Mouse (Mus musculus) limb, embryonic 14.5 days (tissue): ENCODE data around the gene Jam2. TPM values are rescaled to one million over a fixed set of nuclear protein-coding genes. Genes with fewer than 3 reads are reported as not detected.

Source experiments
- ATAC-seq: fragments of 200-750 bp; cut with Nextera tagmentation; 2 replicates; pipeline ENCODE4 v1.8.0; 2017; ENCODE audit warnings: low read depth, moderate number of reproducible peaks, moderate TSS enrichment; ENCODE audit not compliant: low FRiP score
- DNase-seq: peaks from one replicate; pipeline ENCODE4 v3.0.0-alpha.2; 2015; ENCODE audit warnings: low spot score
- H3K27ac ChIP-seq: fragments of 300-500 bp; sonication (generic); replicated peaks from 2 replicates; pipeline ENCODE4 v1.5.1; 2014; ENCODE audit warnings: low read depth, mild to moderate bottlenecking, low read length, moderate library complexity, mixed read lengths
- H3K27me3 ChIP-seq: fragments of 300-500 bp; sonication (generic); 2 replicates; pipeline ENCODE4 v1.6.1; 2014; ENCODE audit warnings: low read length, mixed read lengths; ENCODE audit not compliant: control insufficient read depth, insufficient read depth
- H3K36me3 ChIP-seq: fragments of 300-500 bp; sonication (generic); 2 replicates; pipeline ENCODE4 v1.6.1; 2014; ENCODE audit warnings: mild to moderate bottlenecking, low read length, moderate library complexity, mixed read lengths; ENCODE audit not compliant: control insufficient read depth, insufficient read depth
- H3K4me1 ChIP-seq: fragments of 300-500 bp; sonication (generic); 2 replicates; pipeline ENCODE4 v1.6.1; 2014; ENCODE audit warnings: antibody characterized with exemption, low read length, mixed read lengths; ENCODE audit not compliant: control insufficient read depth, insufficient read depth
- H3K4me2 ChIP-seq: fragments of 300-500 bp; sonication (generic); replicated peaks from 2 replicates; pipeline ENCODE4 v1.6.1; 2014; ENCODE audit warnings: low read depth, mild to moderate bottlenecking, low read length, moderate library complexity; ENCODE audit not compliant: severe bottlenecking
- H3K4me3 ChIP-seq: fragments of 300-500 bp; sonication (generic); replicated peaks from 2 replicates; pipeline ENCODE4 v1.5.1; 2014; ENCODE audit warnings: low read length
- H3K9ac ChIP-seq: fragments of 300-500 bp; sonication (generic); 2 replicates; pipeline ENCODE4 v1.6.1; 2014; ENCODE audit warnings: mild to moderate bottlenecking, low read depth, low read length, moderate library complexity; ENCODE audit not compliant: severe bottlenecking
- H3K9me3 ChIP-seq: fragments of 300-500 bp; sonication (generic); 2 replicates; pipeline ENCODE4 v1.6.1; 2016; ENCODE audit warnings: low read length; ENCODE audit not compliant: control insufficient read depth
- POLR2A ChIP-seq: fragments of 200-500 bp; IDR thresholded peaks from 2 replicates; pipeline ENCODE4 v1.8.0; 2012; ENCODE audit warnings: inconsistent platforms, mild to moderate bottlenecking, moderate library complexity, borderline replicate concordance; ENCODE audit not compliant: insufficient read depth, insufficient read length; ENCODE audit errors: extremely low read depth
- WGBS: fragments of 180-500 bp; shearing (Covaris S2); extraction: QIAGEN DNeasy Blood & Tissue Kit; methylation state at CpG from one replicate; pipeline ENCODE4 v1.1.7; 2014; 5-methylcytosine and 5-hydroxymethylcytosine counted together
- polyA plus RNA-seq, 2 experiments: library from polyadenylated mRNA; depleted of rRNA in 1 of 2; stranded (reverse) in 1 of 2; unstranded in 1 of 2; fragments of >200 nt; fragmentation: Nextera tagmentation in 1 of 2; extraction: Ambion mirVana in 1 of 2; gene quantifications; 2 replicates each; pipeline versions ENCODE4 v1.2.1 to v1.2.3; 2012 to 2014

Jam2 gene
- polyA plus RNA-seq, 2 experiments: 8.8 to 14.6 TPM

DNA sequence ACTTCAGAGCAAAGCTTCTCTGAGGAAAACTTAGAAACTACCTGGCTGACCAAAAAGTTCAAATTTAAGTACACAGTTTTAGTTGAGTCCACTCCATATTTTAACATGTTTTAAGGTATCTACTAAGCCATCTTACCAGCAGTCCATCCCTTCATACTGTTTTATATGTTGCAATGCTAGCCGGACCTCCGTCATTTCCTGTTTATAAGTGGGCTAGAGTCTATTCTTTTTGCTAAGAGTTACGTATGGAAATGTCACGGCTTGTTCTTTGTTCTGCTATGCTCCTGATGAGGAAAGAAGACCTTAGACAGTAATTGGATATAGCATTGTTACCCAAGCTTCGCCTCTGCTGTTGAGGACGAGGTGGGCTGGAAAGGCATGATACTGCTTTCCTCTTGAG is 79.6 kb downstream of the Jam2 start:
- H3K9me3 ChIP-seq: no peaks in the 10 kb centered on the region
- TF ChIP-seq POLR2A: no peak
- H3K4me2 ChIP-seq: no peak overlapping the region
- H3K27ac ChIP-seq: no peak overlapping the region
- H3K9ac ChIP-seq: no peak overlapping the region
- no peaks in the 10 kb centered on the region for H3K4me1 ChIP-seq
- no peak for ATAC-seq
- no peak overlapping the region for H3K4me3 ChIP-seq
- H3K27me3 ChIP-seq: no peaks in the 10 kb centered on the region
- 93% methylated on average over 6 of the region's 6 CpGs for WGBS
- DNase-seq: no peak
- peaks cover 77% of the 10 kb centered on the region for H3K36me3 ChIP-seq

DNA sequence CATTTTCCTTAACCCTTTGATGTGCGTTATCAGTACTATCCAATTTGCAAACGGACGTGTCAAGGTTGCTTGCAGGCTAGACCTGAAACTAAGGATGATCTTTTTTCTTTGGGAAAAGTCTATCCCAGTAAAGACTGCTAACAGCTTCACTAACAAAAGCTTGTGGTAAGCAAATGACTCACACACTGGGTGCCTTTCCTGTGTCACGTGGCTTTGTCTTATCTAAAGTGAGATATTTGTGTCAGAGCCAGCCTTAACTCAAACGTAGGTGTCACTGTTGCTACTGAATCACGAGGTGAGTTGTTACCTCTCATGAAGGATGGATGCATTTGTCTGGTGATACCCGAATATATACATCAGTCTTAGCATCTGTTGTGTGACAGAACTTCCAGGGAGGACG is 90.7 kb downstream of the Jam2 start:
- Histone ChIP-seq H3K4me1 (no peaks in the 10 kb centered on the region), H3K36me3 (peaks cover 25% of the 10 kb centered on the region), H3K9ac (no peak overlapping the region), H3K4me2 (no peak overlapping the region), H3K27ac (no peak overlapping the region), H3K4me3 (no peak overlapping the region), H3K27me3 (no peaks in the 10 kb centered on the region), H3K9me3 (no peaks in the 10 kb centered on the region)
- no peak for TF ChIP-seq POLR2A
- 91% methylated on average over 8 of the region's 8 CpGs for WGBS
- no peak for DNase-seq
- no peak for ATAC-seq

DNA sequence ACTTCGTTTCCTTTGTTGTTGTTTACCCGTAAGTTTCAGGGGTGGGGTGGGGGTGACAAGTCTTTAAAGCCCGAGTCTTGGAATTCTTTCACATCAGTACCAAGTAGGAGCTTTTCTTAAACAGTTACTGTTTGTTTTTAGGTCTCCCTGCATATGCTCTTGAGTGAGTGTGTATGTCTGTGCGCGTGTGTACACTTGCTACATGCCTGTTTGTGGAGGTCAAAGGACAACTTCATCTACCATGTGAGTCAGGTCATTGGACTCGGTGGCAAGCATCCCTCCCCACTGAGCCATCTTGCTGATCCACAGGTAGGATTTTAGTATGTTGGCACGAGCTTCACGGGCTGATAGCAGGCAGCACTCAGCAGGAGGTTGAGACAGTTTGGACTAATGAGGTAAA is 99.9 kb downstream of the Jam2 start:
- DNase-seq: no peak
- 75% methylated on average over 8 of the region's 8 CpGs for WGBS
- no peak overlapping the region for H3K9ac ChIP-seq
- H3K4me2 ChIP-seq: no peak overlapping the region
- H3K27ac ChIP-seq: no peak overlapping the region
- no peak for ATAC-seq
- H3K9me3 ChIP-seq: no peaks in the 10 kb centered on the region
- no peaks in the 10 kb centered on the region for H3K4me1 ChIP-seq
- H3K36me3 ChIP-seq: no peaks in the 10 kb centered on the region
- H3K4me3 ChIP-seq: no peak overlapping the region
- TF ChIP-seq POLR2A: no peak
- H3K27me3 ChIP-seq: no peaks in the 10 kb centered on the region

DNA sequence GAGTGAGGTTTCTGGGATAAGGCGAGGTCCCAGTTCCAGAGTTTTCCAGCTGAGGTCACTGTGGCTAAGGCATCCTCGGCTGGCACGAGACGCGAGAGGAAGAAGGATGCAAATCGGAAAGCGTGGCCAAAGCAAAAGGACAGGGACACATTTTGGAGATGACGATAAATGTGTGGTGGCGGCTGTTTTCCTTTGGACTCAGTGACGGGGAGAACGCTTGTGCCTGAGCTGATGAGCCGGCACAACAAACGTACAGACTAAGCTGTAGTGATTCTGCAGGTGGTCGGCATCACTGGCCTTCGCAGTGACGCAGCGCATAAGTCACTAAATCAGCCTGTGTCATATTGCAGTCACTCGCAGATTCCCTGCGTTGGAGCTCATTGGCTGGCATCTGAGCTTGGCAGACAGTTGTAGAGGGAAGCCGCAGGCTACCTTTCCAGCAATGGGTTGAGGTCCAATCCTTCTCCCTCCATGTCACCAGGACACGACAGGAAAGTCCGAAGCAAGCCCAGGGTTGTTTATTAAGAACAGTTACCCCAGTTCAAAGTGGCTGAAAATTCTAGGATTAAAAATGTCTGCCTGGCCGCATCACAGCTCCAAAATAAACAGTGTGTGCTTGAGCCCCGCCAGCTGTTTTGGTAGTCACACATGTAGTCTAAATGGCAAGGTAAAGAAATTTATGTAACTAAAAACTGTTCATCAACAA is 101.2 kb downstream of the Jam2 start:
- H3K27ac ChIP-seq: no peak overlapping the region
- no peak overlapping the region for H3K4me3 ChIP-seq
- 75% methylated on average over 24 of the region's 24 CpGs for WGBS
- H3K4me2 ChIP-seq: no peak overlapping the region
- no peak for ATAC-seq
- H3K36me3 ChIP-seq: no peaks in the 10 kb centered on the region
- no peak for TF ChIP-seq POLR2A
- no peaks in the 10 kb centered on the region for H3K27me3 ChIP-seq
- no peak overlapping the region for H3K9ac ChIP-seq
- no peaks in the 10 kb centered on the region for H3K4me1 ChIP-seq
- DNase-seq: no peak
- H3K9me3 ChIP-seq: no peaks in the 10 kb centered on the region

Other genes with a start within 250 kb of the Jam2 start
- gene Mrpl39, start 38.4 kb upstream of the Jam2 start, polyA plus RNA-seq (2012; rRNA removed): 28.0 and 39.1 TPM in 2 replicates
- gene Mrpl39, start 38.4 kb upstream of the Jam2 start, polyA plus RNA-seq (2014; fragmentation: Nextera tagmentation; extraction: Ambion mirVana): 41.1 and 46.1 TPM in 2 replicates
- gene Gabpa, start 60.8 kb downstream of the Jam2 start, polyA plus RNA-seq (2012; rRNA removed): 28.4 and 33.9 TPM in 2 replicates
- gene Gabpa, start 60.8 kb downstream of the Jam2 start, polyA plus RNA-seq (2014; fragmentation: Nextera tagmentation; extraction: Ambion mirVana): 34.4 and 38.4 TPM in 2 replicates
- gene Atp5j, start 61.5 kb downstream of the Jam2 start, polyA plus RNA-seq (2012; rRNA removed): 287 and 329 TPM in 2 replicates
- gene Atp5j, start 61.5 kb downstream of the Jam2 start, polyA plus RNA-seq (2014; fragmentation: Nextera tagmentation; extraction: Ambion mirVana): 842 and 879 TPM in 2 replicates